9 mouse cellular contexts compared by ENCODE assay signal in the genomic region with DNA sequence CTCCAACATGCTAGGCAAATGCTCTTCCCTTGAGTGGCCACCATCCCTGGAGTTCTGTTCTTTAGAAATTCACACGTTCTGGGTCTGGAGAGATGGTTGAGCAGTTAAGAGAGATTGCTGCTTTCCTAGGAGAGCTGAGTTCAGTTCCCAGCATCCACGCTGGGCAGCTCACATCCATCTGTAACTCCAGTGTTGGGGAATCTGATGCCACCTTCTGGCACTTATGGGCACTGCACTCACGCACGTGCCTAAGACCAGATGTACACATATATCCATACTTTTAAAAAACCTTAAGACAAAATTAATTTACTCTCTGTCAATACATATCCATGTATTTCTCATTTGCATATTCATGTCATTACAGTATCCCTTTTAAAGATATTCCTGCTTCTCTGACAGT.
DNase-seq lines count a peak whose midpoint lies in the region; ATAC-seq and TF ChIP-seq lines count a peak whose summit lies in the region.
"Had no signal": no experiment of that assay in that cellular context is flagged by ENCODE, and none has a peak within 500 bp of the region (broad histone marks: within the 10 kb centered on the region; RNA-seq: fewer than 3 reads in every experiment).

No protein-coding gene starts in this region.

- no peak for DNase-seq in heart, postnatal 0 days (ENCODE audit: low spot score)
- DNase-seq in heart, postnatal 36 days = no peak
- no peak for DNase-seq in lung, postnatal 0 days (ENCODE audit: low spot score)
- DNase-seq in lung, postnatal 14 days = no peak
- DNase-seq in ZHBTc4 (ENCODE audit: low read depth, low spot score) = peak; percentile 76
- DNase-seq in ovary, postnatal 14 days (ENCODE audit: low spot score) = no peak
- no peak for DNase-seq in layer of hippocampus, postnatal 36 days

- H3K9ac ChIP-seq in heart, postnatal 0 days (replicated peaks; ENCODE audit: low read depth, low read length) = no peak overlapping the region
- H3K9ac ChIP-seq in lung, postnatal 0 days (replicated peaks; ENCODE audit: low read depth) = no peak overlapping the region
- H3K9ac ChIP-seq: forebrain, embryonic 12.5 days had no signal

- H3K27ac ChIP-seq in heart, postnatal 0 days (ENCODE audit: low read depth) = no peak overlapping the region
- no peak overlapping the region for H3K27ac ChIP-seq in lung, postnatal 0 days (ENCODE audit: low read length)
- no peak overlapping the region for H3K27ac ChIP-seq in small intestine, adult 2 months (ENCODE audit: insufficient read depth, low read depth, low read length)
- H3K27ac ChIP-seq: forebrain, embryonic 12.5 days had no signal

- TF ChIP-seq POLR2A in small intestine, adult 2 months (IDR thresholded peaks at IDR 0.05; ENCODE audit: low read depth, low read length) = no peak

- TF ChIP-seq EP300 in heart, postnatal 0 days (IDR thresholded peaks at IDR 0.05; ENCODE audit: low read depth) = no peak
- no peak for TF ChIP-seq EP300 in lung, postnatal 0 days (IDR thresholded peaks at IDR 0.05)

- no peaks in the 10 kb centered on the region for H3K27me3 ChIP-seq in heart, postnatal 0 days (ENCODE audit: control insufficient read depth, insufficient read depth, low read length)
- no peaks in the 10 kb centered on the region for H3K27me3 ChIP-seq in lung, postnatal 0 days (replicated peaks; ENCODE audit: insufficient read depth, low read length)
- H3K27me3 ChIP-seq in small intestine, adult 2 months (ENCODE audit: control insufficient read depth, insufficient read depth, low read length) = no peaks in the 10 kb centered on the region
- H3K27me3 ChIP-seq: forebrain, embryonic 12.5 days had no signal

- TF ChIP-seq CTCF in heart, postnatal 0 days (IDR thresholded peaks at IDR 0.05; ENCODE audit: low read depth) = peak; percentile 30; the same call in 1 of the 2 replicates
- peak; percentile 60 for TF ChIP-seq CTCF in lung, postnatal 0 days (IDR thresholded peaks at IDR 0.05)
- peak; percentile 53; the same call in 1 of the 2 replicates for TF ChIP-seq CTCF in small intestine, adult 2 months (IDR thresholded peaks at IDR 0.05; ENCODE audit: extremely low read depth, insufficient read length, insufficient replicate concordance, low read depth, low read length)

- intact Hi-C loops in heart, postnatal 36 days (cut with DNase I) = loop anchor here (2.0 kb wide), 1 partner anchor 62 kb away; no protein-coding TSS in a partner anchor

- no peaks in the 10 kb centered on the region for H3K9me3 ChIP-seq in heart, postnatal 0 days (replicated peaks; ENCODE audit: control insufficient read depth, low read length)
- H3K9me3 ChIP-seq in lung, postnatal 0 days (ENCODE audit: low read length) = no peaks in the 10 kb centered on the region
- H3K9me3 ChIP-seq: forebrain, embryonic 12.5 days had no signal

- 92% methylated on average over 4 of the region's 4 CpGs for WGBS in heart, postnatal 0 days
- WGBS in lung, postnatal 0 days = 95% methylated on average over 4 of the region's 4 CpGs
- WGBS in small intestine, adult 2 months = 98% methylated on average over 4 of the region's 4 CpGs

- H3K36me3 ChIP-seq in heart, postnatal 0 days (replicated peaks; ENCODE audit: control insufficient read depth, insufficient read depth, low read length) = peaks cover 52% of the 10 kb centered on the region
- no peaks in the 10 kb centered on the region for H3K36me3 ChIP-seq in lung, postnatal 0 days (ENCODE audit: insufficient read depth, low read length)
- H3K36me3 ChIP-seq in small intestine, adult 2 months (ENCODE audit: control insufficient read depth, insufficient read depth, low read length) = peaks cover 12% of the 10 kb centered on the region

- H3K4me2 ChIP-seq in heart, postnatal 0 days (ENCODE audit: low read depth, low read length) = no peak overlapping the region
- no peak overlapping the region for H3K4me2 ChIP-seq in lung, postnatal 0 days (replicated peaks; ENCODE audit: low read depth, low read length)
- H3K4me2 ChIP-seq: forebrain, embryonic 12.5 days had no signal

- H3K4me3 ChIP-seq in heart, postnatal 0 days (ENCODE audit: low read depth, low read length) = no peak overlapping the region
- H3K4me3 ChIP-seq in lung, postnatal 0 days (ENCODE audit: low read depth, low read length) = no peak overlapping the region
- H3K4me3 ChIP-seq in small intestine, adult 2 months (ENCODE audit: low read depth, low read length) = no peak overlapping the region
- H3K4me3 ChIP-seq: forebrain, embryonic 12.5 days had no signal

- no peak for ATAC-seq in heart, postnatal 0 days (ENCODE audit: insufficient read depth, low read depth)
- no peak for ATAC-seq in lung, postnatal 0 days

- H3K4me1 ChIP-seq in heart, postnatal 0 days (ENCODE audit: control insufficient read depth, insufficient read depth) = peaks cover 9% of the 10 kb centered on the region
- peaks cover 9% of the 10 kb centered on the region for H3K4me1 ChIP-seq in lung, postnatal 0 days (ENCODE audit: insufficient read depth, low read depth, low read length)
- H3K4me1 ChIP-seq in small intestine, adult 2 months (ENCODE audit: control insufficient read depth, insufficient read depth, insufficient read length, low read length) = peaks cover 19% of the 10 kb centered on the region
